Mouse (Mus musculus): Measurements from ENCODE around the gene Casc3. TPM values are rescaled to one million over a fixed set of nuclear protein-coding genes. Genes with fewer than 3 reads are reported as not detected.
"Not testable (repeated sequence)": the region's sequence is repeated elsewhere in the genome, so short reads cannot be mapped to it uniquely, and the experiment has no call there.

The Casc3 gene
- polyA plus RNA-seq, 1 experiment from 2014 or later: 63.2 TPM

DNA sequence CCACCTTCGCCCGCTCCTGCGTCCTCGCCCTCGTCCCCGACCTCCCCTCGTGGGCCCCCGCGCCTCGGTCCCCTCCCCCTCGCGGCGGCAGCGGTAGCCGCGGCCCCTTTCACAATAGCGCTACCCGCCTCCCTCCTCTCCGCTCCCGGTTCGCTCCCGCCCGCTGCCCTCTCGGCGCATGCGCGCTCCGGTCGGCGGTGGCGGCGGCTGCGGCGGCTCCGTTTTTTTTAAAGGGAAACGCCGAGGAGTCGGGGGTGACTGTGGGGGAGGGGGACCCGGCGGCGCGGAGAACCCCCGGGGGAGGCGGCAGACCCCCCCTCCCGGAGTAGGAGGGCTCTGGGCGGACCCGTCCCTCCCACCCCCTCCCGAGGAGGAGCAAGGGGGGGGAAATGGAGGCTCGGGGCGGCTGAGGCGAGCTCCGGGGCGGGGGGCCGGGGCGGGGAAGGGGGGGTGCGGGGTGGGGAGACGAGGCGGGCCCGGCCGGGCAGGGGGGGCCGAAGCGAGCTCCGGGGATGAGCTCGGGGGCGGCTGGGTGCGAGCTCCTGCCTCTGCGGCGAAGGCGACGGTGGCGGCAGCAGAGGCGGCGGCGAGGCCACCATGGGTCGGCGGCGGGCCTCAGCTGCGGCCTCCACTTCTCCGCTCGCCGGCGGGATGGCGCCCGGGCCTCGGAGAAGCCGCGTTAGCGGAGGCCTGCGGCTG, 9.5 kb upstream of the Casc3 start, which contains the start of gene Msl1:
TSS of gene Msl1 (plus strand) at position 502 of the 699 bp plus-strand sequence.
- H3K4me1 ChIP-seq: peaks cover 44% of the 10 kb centered on the region
- H3K9me3 ChIP-seq: no peaks in the 10 kb centered on the region
- H3K9ac ChIP-seq: peak within 1 kb of the TSS; percentile 99
- peak within 1 kb of the TSS; percentile 100 for H3K27ac ChIP-seq
- peak within 1 kb of the TSS; percentile 100 for H3K4me3 ChIP-seq (replicated peaks)
- ATAC-seq (ENCODE audit: low FRiP score): peak; percentile 69
- peaks cover 18% of the 10 kb centered on the region for H3K36me3 ChIP-seq (replicated peaks)
- H3K4me2 ChIP-seq: peak within 1 kb of the TSS; percentile 96
- 0% methylated on average over 65 of the region's 89 CpGs for WGBS
- no peaks in the 10 kb centered on the region for H3K27me3 ChIP-seq

DNA sequence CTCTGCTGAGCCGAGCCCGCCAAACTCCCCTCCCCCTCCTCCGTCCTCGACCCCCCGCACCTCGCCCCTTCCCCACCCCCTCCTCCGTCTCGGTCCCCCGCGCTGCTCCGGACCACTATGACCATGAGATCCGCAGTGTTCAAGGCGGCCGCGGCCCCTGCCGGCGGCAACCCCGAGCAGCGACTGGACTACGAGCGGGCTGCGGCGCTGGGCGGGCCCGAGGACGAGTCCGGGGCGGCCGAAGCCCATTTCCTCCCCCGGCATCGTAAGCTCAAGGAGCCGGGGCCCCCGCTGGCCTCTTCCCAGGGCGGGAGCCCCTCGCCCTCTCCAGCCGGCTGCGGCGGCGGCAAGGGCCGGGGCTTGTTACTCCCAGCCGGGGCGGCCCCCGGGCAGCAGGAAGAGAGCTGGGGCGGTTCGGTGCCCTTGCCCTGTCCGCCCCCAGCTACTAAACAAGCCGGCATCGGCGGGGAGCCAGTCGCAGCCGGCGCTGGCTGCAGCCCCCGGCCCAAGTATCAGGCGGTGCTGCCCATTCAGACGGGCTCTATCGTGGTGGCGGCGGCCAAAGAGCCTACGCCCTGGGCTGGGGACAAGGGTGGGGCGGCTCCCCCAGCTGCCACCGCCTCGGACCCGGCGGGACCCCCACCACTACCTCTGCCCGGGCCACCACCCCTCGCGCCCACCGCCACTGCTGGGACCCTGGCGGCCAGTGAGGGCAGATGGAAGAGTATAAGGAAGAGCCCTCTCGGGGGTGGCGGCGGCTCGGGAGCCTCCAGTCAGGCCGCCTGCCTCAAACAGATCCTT, 8.8 kb upstream of the Casc3 start:
- Histone ChIP-seq H3K9me3 (no peaks in the 10 kb centered on the region), H3K27me3 (no peaks in the 10 kb centered on the region), H3K4me2 (peak overlapping the region; percentile 96), H3K36me3 (replicated peaks) (peaks cover 26% of the 10 kb centered on the region), H3K27ac (peak overlapping the region; percentile 100), H3K4me1 (peaks cover 48% of the 10 kb centered on the region), H3K4me3 (replicated peaks) (peak overlapping the region; percentile 100), H3K9ac (peak overlapping the region; percentile 99)
- under 1% methylated on average over 63 of the region's 74 CpGs for WGBS
- ATAC-seq (ENCODE audit: low FRiP score): peak; percentile 49

- peak overlapping the region; percentile 96 for H3K4me2 ChIP-seq
- no peaks in the 10 kb centered on the region for H3K9me3 ChIP-seq
- peaks cover 48% of the 10 kb centered on the region for H3K4me1 ChIP-seq
- peak overlapping the region; percentile 100 for H3K27ac ChIP-seq
- H3K4me3 ChIP-seq (replicated peaks): peak overlapping the region; percentile 100
- H3K9ac ChIP-seq: peak overlapping the region; percentile 99
- H3K27me3 ChIP-seq: no peaks in the 10 kb centered on the region
- WGBS: 3% methylated on average over 23 of the region's 23 CpGs
- peaks cover 33% of the 10 kb centered on the region for H3K36me3 ChIP-seq (replicated peaks)
- peak; percentile 28 for ATAC-seq (ENCODE audit: low FRiP score)
Observed at GRCm38 (mm10) chr11:98796515-98797216, 8.0 kb upstream of the Casc3 start.

DNA sequence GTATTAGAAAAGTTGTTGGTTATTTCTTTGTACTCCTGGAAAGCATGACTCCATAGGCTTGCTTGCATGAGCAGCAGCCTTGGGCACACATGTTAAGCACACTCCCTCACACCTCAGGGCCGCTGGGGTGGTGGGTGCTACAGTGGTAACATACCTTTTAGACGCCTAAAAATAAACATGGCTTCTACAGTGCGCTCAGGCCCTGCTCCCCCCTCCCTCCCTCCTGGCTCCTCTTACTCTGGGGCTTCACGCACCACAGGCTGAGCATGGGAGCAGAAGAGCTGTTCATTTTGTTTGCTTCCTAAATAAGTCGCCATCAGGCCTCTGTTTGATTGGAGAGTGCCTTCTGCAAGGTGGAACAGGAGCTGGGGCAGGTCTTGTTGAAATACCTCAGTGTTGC, 7.4 kb upstream of the Casc3 start:
- WGBS: 16% methylated on average over 5 of the region's 5 CpGs
- no peak for ATAC-seq (ENCODE audit: low FRiP score)
- H3K4me1 ChIP-seq: peaks cover 44% of the 10 kb centered on the region
- no peaks in the 10 kb centered on the region for H3K27me3 ChIP-seq
- H3K36me3 ChIP-seq (replicated peaks): peaks cover 39% of the 10 kb centered on the region
- peak overlapping the region; percentile 100 for H3K27ac ChIP-seq
- peak overlapping the region; percentile 100 for H3K4me3 ChIP-seq (replicated peaks)
- peak overlapping the region; percentile 99 for H3K9ac ChIP-seq
- H3K9me3 ChIP-seq: no peaks in the 10 kb centered on the region
- H3K4me2 ChIP-seq: peak overlapping the region; percentile 96

DNA sequence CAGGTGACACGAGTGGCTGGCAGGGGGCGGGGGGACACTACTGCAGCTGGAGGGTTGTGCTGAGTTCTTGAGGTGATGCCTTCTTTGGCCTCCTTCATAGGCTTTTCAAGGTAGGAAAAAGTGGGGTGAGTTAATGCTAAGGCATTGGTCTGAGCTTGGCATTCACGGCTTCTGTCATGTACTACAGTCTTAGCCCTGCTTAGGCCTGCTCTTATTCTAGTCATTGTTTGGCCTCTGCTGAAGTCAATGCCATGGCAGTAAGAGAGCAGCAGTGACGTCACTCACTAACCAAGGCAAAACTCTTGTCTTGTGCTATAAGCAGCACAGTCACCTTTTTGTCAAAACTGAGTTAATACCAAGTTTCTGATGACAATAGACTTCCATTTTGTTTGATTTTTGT, 6.8 kb upstream of the Casc3 start:
- H3K27ac ChIP-seq: no peak overlapping the region
- peak overlapping the region; percentile 99 for H3K9ac ChIP-seq
- 42% methylated on average over 4 of the region's 4 CpGs for WGBS
- ATAC-seq (ENCODE audit: low FRiP score): no peak
- no peaks in the 10 kb centered on the region for H3K27me3 ChIP-seq
- H3K9me3 ChIP-seq: no peaks in the 10 kb centered on the region
- H3K4me3 ChIP-seq (replicated peaks): peak overlapping the region; percentile 100
- peaks cover 38% of the 10 kb centered on the region for H3K4me1 ChIP-seq
- peak overlapping the region; percentile 96 for H3K4me2 ChIP-seq
- peaks cover 45% of the 10 kb centered on the region for H3K36me3 ChIP-seq (replicated peaks)

- Histone ChIP-seq H3K9ac (no peak overlapping the region), H3K4me3 (replicated peaks) (no peak overlapping the region), H3K27ac (0 out of 2 replicates have a peak overlapping the region, but pooled peaks have one; percentile 36), H3K9me3 (no peaks in the 10 kb centered on the region), H3K4me1 (peaks cover 22% of the 10 kb centered on the region), H3K4me2 (no peak overlapping the region), H3K27me3 (no peaks in the 10 kb centered on the region), H3K36me3 (replicated peaks) (peaks cover 69% of the 10 kb centered on the region)
- 76% methylated on average over 2 of the region's 2 CpGs for WGBS
- no peak for ATAC-seq (ENCODE audit: low FRiP score)
Observed at GRCm38 (mm10) chr11:98808417-98808816, 3.7 kb downstream of the Casc3 start.

DNA sequence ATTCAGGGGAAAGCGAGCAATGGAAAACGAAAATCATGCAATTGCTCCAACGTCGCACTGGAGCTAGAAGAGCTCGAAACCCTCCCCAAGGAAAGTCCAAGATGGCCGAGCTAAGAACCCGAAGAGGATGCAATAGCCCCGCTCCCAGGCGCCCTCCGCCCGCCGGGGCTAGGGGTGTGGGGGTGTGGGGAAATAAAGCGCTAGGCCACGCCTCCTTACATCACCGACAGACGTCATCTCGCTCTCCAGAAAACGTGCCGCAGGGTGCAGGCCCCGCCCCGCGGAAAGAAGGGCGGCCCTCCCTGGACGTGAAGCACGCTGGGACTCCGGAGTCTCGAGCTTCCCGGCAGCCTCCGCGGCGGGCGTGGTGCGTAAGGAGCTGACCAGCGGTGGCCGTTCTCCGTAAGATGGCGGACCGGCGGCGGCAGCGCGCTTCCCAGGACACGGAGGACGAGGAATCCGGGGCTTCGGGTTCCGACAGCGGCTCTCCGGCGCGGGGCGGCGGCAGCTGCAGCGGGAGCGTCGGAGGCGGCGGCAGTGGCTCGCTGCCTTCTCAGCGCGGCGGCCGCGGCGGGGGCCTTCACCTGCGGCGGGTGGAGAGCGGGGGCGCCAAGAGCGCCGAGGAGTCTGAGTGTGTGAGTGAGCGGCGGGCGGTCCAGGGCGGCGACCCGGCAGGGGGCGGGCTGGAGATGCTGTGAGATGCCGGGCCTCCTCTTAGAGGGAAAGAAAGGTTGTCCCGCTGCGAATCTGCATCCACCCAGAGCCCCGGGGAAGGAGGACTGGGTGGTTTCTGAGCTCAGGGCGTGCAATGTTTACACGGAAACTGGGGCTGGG, 5.0 kb downstream of the Casc3 start:
- no peaks in the 10 kb centered on the region for H3K9me3 ChIP-seq
- peak; percentile 98 for ATAC-seq (ENCODE audit: low FRiP score)
- peak overlapping the region; percentile 95 for H3K4me3 ChIP-seq (replicated peaks)
- H3K36me3 ChIP-seq (replicated peaks): peaks cover 65% of the 10 kb centered on the region
- under 1% methylated on average over 75 of the region's 84 CpGs for WGBS
- peaks cover 22% of the 10 kb centered on the region for H3K4me1 ChIP-seq
- peak overlapping the region; percentile 81 for H3K4me2 ChIP-seq
- H3K27ac ChIP-seq: peak overlapping the region; percentile 99
- peak overlapping the region; percentile 96 for H3K9ac ChIP-seq
- H3K27me3 ChIP-seq: no peaks in the 10 kb centered on the region

DNA sequence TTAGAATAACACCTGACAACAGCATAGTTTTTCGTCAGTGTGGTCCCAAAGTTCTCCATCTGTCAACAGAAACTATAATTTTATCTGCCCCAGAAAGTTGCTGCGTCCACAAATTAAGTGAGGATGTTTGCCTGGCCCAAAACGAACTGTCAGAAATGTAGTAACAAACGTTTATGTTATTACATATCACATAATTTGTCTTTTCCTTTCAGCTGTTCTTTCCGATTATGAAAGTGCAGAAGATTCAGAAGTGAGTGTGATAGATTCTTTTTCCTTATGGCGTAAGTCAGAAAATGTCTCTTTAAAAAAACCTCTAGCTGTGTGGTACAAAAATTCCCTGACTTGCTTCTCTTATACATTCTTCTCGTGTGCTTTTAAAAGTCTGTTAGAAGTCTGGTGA, 6.0 kb downstream of the Casc3 start:
- ATAC-seq (ENCODE audit: low FRiP score): no peak
- Histone ChIP-seq H3K4me2 (peak overlapping the region; percentile 81), H3K4me3 (replicated peaks) (peak overlapping the region; percentile 95), H3K9me3 (no peaks in the 10 kb centered on the region), H3K4me1 (peaks cover 22% of the 10 kb centered on the region), H3K27ac (peak overlapping the region; percentile 99; the same call in 1 of the 2 replicates), H3K27me3 (no peaks in the 10 kb centered on the region), H3K36me3 (replicated peaks) (peaks cover 63% of the 10 kb centered on the region), H3K9ac (peak overlapping the region; percentile 96)
- WGBS: 80% methylated on average over 7 of the region's 7 CpGs

- no peak overlapping the region for H3K4me2 ChIP-seq
- no peak for ATAC-seq (ENCODE audit: low FRiP score)
- peaks cover under 1% of the 10 kb centered on the region; the same call in 1 of the 2 replicates for H3K4me1 ChIP-seq
- H3K9ac ChIP-seq: no peak overlapping the region
- no peak overlapping the region for H3K4me3 ChIP-seq (replicated peaks)
- no peaks in the 10 kb centered on the region for H3K27me3 ChIP-seq
- H3K27ac ChIP-seq: no peak overlapping the region
- no peaks in the 10 kb centered on the region for H3K9me3 ChIP-seq
- 100% methylated on average over 1 of the region's 1 CpGs for WGBS
- peaks cover 90% of the 10 kb centered on the region for H3K36me3 ChIP-seq (replicated peaks)
Observed at GRCm38 (mm10) chr11:98816706-98817239, 12.1 kb downstream of the Casc3 start.

DNA sequence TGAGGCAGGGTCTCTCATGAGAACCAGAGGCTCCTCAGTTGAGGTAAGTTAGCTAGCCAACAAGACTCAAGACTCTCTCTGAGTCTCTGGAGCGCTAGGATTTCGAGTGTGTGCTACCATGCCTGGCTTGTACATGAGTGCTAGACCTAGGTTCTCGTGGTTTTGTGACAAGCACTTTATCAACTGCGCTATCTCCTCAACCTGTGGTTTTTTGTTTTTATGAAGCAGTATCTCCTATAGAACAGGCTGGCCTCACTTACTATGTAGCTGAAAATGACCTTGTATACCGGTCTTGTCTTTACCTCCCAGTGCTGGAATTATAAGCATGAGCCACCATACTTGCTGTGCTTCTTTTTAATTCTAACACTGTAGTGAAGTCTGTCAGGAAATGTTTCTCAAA, 16.3 kb downstream of the Casc3 start:
- 93% methylated on average over 5 of the region's 5 CpGs for WGBS
- H3K27me3 ChIP-seq: no peaks in the 10 kb centered on the region
- no peaks in the 10 kb centered on the region for H3K9me3 ChIP-seq
- no peak for ATAC-seq (ENCODE audit: low FRiP score)
- no peak overlapping the region for H3K9ac ChIP-seq
- H3K36me3 ChIP-seq (replicated peaks): peaks cover 96% of the 10 kb centered on the region
- H3K4me3 ChIP-seq (replicated peaks): no peak overlapping the region
- no peak overlapping the region for H3K4me2 ChIP-seq
- H3K27ac ChIP-seq: no peak overlapping the region
- H3K4me1 ChIP-seq: no peaks in the 10 kb centered on the region

DNA sequence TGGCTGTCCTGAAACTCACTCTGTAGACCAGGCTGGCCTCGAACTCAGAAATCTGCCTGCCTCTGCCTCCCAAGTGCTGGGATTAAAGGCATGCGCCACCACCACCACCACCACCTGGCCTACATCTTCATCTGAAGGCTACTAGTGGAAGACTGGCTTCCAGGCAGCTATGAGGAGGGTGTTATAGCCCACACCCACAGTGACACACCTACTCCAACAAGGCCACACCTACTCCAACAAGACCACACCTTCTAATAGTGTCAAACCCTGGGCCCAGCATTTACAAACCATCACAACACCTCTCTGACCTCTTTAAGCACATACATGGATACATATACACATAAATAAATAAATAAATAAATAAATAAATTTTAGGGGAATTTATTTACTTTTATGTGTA, 21.4 kb downstream of the Casc3 start:
- not testable (repeated sequence) for H3K9me3 ChIP-seq; H3K27me3 ChIP-seq; H3K4me2 ChIP-seq; ATAC-seq (ENCODE audit: low FRiP score); H3K4me3 ChIP-seq (replicated peaks); H3K9ac ChIP-seq; H3K4me1 ChIP-seq; H3K27ac ChIP-seq
- peaks cover 94% of the 10 kb centered on the region for H3K36me3 ChIP-seq (replicated peaks)
- 100% methylated on average over 2 of the region's 2 CpGs for WGBS

Data from forebrain, embryonic 12.5 days (tissue).